Mouse (Mus musculus) kidney, postnatal 10 days (tissue): ENCODE data around the gene Megf6.

ENCODE experiments used
- DNase-seq: peaks from one replicate; pipeline ENCODE4 v3.0.0; 2021; ENCODE audit warnings: mixed read lengths

The Megf6 gene

GRCm38 (mm10) chr4:154267511-154267910 is 97.0 kb downstream of the Megf6 start:
- no peak for DNase-seq

GRCm38 (mm10) chr4:154269520-154269919 is 99.0 kb downstream of the Megf6 start:
- DNase-seq = peak; percentile 66

- peak; percentile 77 for DNase-seq
Observed at GRCm38 (mm10) chr4:154273000-154273399, 102.5 kb downstream of the Megf6 start.

GRCm38 (mm10) chr4:154279481-154279880 is 109.0 kb downstream of the Megf6 start:
- peak; percentile 32 for DNase-seq

GRCm38 (mm10) chr4:154283671-154284070 is 113.1 kb downstream of the Megf6 start:
- no peak for DNase-seq

GRCm38 (mm10) chr4:154293735-154294201 is 123.2 kb downstream of the Megf6 start:
- DNase-seq = peak; percentile 29

GRCm38 (mm10) chr4:154294262-154294731 is 123.8 kb downstream of the Megf6 start:
- DNase-seq = peak; percentile 77

GRCm38 (mm10) chr4:154297761-154298160 is 127.2 kb downstream of the Megf6 start:
- peak; percentile 70 for DNase-seq

GRCm38 (mm10) chr4:154299541-154300271 is 129.2 kb downstream of the Megf6 start:
- peak; percentile 82 for DNase-seq

- DNase-seq = peak; percentile 69
Observed at GRCm38 (mm10) chr4:154301466-154301881, 130.9 kb downstream of the Megf6 start, which contains the start of gene Arhgef16. TSS of gene Arhgef16 (minus strand) at chr4:154301676.

GRCm38 (mm10) chr4:154309131-154309530 is 138.6 kb downstream of the Megf6 start:
- no peak for DNase-seq

GRCm38 (mm10) chr4:154310576-154311262 is 140.2 kb downstream of the Megf6 start:
- DNase-seq = no peak

GRCm38 (mm10) chr4:154312143-154312812 is 141.7 kb downstream of the Megf6 start:
- no peak for DNase-seq

GRCm38 (mm10) chr4:154312935-154313621 is 142.5 kb downstream of the Megf6 start:
- DNase-seq = no peak

GRCm38 (mm10) chr4:154313622-154313967 is 143.1 kb downstream of the Megf6 start:
- no peak for DNase-seq
